Mouse (Mus musculus) regulatory T cell (primary cell): ENCODE measurements around the gene Usp35.

Experiments
- in situ Hi-C: fragments of 300-600 bp; cut with MboI, MseI; formaldehyde crosslinking; loops from one replicate; pipeline ENCODE4 v1.15.1; 2025; ENCODE audit warnings: high pct_unique_total_duplicates

Gene Usp35

DNA sequence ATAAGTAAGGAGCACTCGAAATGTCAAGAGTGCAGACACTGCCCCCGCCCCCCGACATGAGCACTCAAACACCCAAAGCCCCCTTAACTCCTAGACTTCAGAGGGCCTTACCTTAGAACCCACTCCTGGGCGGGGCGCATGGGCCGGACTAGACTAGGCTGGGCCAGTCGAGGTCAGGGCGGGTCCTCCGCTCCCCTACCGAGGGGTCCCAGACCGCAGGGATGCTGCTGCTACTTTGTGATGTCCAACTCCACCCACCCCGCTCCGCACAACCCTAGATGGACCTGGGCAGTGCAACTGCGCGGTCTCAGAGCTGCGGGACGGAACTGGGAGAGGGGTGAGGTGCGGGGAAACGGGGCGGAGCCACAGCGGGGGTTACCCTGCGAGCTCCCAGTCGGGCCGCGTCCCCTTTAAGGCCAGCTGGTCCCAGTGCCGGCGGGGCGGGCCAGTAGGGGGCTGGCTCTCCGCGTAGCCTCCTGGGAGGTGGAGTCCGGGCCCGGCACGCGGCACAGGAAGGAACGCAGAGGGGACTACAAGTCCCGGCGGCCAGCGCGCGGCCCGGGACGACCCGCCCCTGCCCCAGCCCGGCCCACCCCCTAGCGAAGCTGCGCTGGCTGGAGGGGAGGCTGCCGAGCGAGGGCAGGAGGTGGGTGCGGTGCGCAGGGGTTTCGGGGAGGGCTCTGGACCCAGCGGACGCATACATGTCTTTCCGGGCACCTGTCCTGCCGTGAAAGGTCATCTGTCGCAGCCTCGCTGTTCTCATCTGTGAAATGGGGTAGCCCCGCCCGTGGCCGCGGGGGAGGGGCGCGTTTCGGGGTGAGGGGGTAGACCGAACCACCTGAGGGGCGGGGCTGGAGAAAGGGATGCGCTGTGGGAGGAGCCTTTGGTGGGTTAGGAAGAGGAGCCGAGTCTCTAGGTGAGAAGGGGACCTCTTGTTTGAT is at the start of gene Usp35, which contains the start of gene Kctd21:
TSS of gene Usp35 (minus strand) at position 295 of the 941 bp plus-strand sequence.
TSS of gene Kctd21 (plus strand) at position 602 of the 941 bp plus-strand sequence.
- in situ Hi-C loops = no loop called here

DNA sequence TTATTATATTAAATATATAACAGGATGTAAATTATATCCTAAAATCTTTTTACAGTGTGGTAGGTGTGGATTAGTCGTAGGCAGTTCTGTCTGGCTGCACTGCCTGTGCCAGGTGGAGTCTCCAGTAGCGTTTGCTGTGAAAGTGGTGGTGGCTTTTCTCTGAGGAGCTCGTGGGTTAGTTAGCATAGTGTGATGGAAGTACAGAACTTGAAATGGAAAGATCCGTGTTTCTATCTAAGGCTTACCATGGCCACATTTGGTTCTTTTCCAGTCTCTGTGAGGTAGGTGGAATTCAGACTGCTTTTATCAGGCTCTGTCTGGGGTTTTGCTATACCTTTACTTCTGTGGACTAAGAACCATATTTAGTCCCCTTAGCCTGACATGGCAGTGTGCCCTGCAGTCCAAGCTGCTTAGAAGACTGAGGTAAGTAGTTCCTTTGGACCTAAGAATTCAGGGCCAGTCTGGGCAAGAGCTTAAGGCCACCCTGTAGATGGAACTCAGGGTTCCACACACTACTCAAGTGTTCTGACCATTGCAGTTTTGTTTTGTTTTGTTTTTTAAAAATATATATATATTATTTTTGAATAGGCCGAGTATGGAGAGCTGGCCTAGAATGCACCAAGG is 48.8 kb upstream of the Usp35 start:
- in situ Hi-C loops = no loop called here

DNA sequence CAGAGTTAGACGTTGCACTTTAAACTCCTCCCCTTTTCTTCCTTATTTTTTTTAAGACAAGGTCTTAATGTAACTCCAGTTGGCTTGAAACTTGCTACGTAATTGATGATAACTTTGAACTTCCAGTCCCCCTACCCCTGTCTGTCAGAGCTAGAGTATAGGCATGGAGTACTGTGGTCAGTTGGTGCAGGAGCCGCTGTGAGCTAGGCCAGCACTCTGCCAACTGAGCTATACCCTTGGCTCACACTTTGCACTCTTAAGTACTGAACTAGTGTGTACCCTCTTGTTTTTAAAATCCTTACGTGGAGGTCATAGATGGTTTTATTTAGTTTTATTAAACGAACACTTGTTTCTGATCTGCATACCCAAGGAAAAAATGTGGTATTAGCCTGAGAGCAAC is 47.5 kb upstream of the Usp35 start:
- in situ Hi-C loops = no loop called here

DNA sequence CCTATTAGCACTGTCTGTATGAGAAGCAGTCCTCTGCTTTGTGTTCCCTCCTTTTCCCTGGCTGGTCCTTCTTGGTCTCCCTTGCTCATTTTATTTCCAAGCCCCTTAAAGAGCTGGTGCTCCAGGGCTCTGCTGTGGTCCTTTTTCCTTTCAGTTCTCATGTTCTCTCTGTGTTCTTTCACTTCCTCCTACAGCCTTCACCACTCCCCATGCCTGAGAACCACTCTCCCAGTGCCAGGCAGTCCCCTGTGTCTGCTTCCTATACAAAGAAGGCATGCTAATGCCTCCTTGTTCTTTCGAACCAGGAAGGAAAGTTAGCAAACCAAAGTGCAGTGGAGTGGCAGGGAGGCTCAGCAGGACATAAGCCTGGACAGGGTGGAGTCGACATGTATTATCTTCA is 44.1 kb upstream of the Usp35 start:
- in situ Hi-C loops = no loop called here

DNA sequence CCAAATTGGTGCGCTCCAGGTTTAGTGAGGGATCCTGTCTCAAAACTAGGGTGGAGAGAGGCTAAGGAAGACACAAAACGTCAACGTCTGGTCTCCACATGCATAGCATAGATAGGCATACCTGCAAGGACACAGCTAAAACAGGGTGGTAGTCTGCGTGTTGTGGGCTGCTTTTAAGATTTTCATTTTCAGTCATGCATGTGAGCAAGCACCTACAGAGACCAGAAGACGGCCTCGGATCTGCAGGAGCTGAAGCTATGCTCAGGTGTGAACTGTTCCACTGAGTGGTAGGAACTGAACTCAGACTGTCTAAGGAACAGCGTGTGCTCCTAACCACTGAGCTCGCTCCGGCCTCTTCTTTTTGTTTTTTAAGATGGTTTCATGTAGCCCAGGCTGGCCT is 43.3 kb upstream of the Usp35 start:
- in situ Hi-C loops = no loop called here

DNA sequence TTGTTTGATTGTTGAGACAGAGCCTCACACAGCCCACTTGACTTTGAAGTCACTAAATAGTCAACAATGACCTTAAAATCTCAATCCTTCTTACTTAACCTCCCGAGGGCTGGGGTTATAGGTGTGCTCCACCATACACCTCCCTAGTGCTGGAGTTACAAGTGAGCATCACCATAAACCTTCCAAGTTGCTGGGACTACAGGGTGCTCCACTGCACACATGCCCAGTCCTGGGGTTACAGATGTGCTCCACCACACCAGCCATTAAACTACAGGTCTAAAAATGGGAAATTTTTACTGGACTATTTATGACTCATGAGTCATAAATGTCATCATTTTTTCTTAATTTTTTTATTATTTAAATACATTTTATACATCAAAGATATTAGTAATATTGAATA is 34.1 kb upstream of the Usp35 start:
- in situ Hi-C loops = no loop called here

DNA sequence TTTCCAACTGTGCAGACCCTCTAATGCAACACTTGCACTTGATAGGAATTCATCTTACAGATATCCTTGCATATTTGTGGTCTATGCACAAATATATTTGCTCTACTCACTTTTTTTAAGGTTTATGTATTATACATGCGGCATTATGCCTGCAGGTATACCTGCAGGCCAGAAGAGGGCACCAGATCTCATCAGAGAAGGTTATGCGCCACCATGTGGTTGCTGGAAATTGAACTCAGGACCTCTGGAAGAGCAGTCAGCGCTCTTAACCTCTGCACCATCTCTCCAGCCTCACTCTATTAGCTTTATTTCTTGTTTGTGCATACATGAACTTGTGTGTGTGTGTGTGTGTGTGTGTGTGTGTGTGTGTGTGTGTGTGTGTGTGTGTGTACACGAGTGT is 29.6 kb upstream of the Usp35 start:
- in situ Hi-C loops = no loop called here

DNA sequence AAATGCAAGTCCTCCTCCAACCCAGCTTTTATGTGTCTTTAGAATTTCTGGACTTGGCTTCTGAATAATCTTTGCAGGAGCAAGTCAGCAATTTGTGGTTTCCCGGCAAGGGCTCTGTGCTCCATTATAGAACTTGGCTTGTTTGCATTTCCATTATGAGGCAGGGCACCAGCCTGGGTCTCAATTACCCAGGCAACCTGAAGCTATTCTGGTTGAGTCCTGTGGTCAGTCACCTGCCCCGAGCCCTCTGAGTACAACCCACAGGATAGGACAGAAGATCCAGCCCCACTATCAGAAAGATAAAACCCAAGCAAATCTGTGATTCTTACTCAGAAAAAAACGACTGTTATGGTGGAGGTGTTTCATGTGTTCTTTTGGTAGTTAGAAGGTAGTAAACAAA is 29.1 kb upstream of the Usp35 start:
- in situ Hi-C loops = no loop called here

DNA sequence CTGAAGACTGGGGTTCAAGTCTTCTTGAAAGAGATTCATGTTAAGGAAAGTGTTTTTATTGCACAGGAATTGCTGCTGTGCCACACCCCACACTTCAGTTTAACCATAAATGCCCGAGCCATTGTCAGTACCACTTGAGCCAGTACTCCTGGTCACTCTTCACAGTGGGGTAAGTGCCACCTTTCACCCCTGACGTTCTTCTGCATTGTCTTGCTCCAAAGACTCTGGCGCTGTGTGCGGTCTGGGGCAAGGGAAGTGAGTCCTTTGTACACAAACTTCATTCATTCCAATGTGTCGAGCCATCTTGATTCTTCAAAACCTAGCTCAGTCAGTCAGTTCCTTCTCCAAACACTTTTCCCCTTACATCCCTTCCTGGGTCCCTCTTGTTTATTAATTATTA is 28.3 kb upstream of the Usp35 start:
- in situ Hi-C loops = no loop called here

DNA sequence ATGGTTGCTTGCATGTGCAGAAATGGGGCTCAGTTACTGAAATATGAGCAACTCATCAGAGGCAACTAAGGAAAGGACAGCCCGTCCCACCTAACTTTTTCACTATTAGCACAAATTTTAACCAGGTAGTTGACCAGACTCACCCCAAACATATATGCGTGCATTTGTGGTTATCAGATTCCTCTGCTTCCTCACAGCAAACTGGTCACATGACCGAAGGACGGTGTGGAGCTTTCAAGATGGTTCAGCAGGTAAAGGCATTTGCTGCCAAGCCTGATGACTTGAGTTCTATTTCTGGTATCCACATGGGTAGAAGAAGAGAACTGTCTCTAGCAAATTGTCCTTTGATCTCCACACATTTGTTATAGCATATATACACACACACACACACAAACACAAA is 26.5 kb upstream of the Usp35 start:
- in situ Hi-C loops = no loop called here

DNA sequence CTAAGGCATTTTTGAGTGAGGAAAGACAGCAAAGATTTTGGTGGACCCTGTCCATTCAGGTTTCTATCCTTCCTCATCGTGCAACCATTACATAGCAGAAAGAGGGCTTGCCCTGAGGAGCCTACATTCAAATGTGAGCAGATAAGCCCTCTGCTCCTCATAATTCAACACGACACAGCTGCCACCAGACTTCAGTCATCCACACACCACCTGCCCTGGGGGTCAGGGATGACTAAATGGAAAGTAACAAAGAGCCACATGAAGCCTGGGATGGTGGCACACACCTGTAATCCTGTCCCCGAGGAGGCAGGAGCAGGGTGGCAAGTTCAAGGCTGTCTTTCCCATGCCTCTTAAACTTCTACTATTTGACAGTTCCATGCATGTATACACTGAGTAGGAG is 26.0 kb upstream of the Usp35 start:
- in situ Hi-C loops = no loop called here

DNA sequence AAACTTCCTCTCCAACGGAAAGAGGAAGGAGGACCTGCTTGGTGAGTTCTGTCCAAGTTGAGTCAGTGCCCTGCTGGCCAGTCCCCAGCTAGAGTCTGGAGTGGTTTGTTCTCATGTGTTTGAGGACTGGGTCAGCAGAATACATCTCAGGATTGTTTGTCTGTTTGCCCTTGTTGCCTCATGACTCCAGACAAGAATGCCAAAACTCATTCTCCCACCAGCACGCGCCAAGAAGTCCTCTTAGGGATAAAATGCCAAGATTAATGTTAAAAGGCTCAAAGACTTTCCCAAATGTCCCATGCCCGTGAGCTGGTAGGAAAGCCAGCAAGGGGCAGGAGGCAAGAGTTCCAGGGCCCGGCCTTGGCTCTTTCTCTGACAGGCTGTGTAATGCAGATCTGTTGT is 25.1 kb upstream of the Usp35 start:
- in situ Hi-C loops = no loop called here

DNA sequence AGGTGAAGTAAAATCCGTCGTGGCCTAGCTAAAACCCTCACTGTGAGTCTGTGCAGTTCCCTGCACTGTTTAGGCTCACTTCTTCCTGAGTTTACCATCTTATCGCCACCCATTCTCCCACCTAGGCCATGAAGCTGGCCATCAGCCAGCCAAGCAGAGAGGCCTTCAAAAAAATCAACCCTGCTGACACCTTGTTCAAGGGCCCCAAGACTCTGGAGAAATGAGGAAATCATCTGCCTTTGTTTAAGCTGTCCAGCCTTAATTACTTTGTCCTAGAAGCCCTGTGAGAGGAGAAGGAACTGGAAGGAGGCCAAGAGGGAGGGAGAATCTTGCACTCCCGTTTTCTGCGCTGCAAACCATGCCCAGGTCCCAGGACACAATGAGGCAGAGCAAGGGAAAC is 24.4 kb upstream of the Usp35 start:
- in situ Hi-C loops = no loop called here

DNA sequence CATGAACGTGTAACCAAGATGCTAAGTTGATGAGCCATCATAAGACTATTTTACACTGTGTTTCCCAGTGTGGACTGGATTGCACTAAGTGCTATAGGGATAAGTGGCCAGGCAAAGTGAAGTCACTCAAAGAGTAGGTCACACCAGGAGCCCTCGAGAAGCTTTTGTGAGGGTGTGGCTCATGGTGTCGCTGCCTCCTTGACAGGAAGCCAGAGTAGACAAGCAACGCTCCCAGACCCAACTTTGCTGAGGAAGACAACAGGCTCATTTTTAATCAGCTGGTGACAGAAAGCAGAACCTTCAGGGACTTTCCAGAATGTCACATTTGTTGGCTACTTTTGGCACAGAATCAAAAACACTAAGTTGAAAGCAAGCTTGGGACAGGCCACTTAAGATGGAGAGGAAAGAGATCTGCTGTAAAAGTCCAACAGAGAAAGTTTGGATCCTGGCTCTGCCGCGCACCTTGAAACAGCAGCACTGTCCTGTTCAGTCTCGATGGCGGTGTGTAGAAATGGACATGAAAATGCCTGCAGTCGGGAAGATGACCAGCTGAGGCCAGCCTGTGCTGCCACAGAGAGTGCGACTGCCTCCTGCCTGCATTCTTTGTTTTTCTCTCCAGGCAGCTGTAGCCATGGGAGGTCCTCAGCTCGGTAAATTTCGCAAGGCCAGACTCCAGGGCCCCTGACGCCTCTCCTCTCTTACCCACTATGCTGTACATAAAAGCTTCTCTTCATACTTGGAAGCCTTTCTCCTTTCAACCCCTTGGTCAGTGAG is 23.4 kb upstream of the Usp35 start:
- in situ Hi-C loops = no loop called here

DNA sequence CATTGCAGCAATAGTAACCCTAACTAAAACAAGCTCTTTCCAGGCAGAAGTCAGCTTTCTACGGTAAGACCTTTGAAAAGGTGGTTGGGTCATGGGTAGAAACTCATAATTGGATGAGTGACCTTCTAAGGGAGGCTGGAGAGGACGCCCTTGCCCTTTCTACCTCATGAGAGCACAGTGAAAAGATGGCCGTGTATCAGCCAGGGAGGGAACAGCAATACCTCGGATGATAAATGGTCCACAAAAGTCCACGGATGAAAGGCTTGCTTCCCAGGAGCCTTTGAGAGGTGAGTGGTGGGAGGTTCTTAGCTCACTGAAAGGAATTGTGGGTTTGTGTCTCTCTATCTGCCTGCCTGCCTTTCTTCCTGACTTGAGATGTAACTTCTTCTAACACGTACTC is 21.5 kb upstream of the Usp35 start:
- in situ Hi-C loops = no loop called here

DNA sequence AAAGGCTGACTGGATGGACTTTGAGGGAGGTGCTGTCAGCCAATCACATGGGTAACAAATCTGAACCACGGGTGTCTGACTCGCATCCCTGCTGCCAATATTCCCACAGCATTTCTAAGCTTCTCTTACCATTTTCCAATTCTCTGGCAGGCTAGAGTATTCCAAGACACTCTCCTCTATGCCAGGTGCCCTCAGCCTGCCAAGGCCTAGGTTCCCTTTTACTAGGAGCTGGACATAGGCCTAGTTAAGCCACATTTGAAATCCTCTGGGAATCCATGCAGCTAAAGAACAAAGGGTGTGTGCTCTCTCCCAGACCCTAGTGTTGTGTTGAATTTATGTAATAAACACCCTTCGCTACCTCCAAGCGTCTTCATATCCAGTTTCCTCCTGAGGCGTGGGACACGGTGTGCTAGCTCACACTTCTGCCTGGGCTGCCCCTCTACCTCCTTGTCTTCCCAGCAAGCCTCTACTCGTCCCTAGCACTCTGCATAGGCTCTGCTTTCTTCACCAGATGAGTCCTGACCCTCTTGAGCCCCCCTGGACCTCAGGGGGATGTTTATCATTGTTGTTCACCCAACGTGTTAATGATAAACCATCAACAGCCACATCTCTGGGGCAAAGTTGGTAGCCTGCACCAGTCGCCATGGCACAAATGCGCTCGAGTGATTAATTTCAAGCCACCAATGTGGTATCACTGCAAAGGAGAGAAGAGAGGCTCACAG is 20.1 kb upstream of the Usp35 start:
- in situ Hi-C loops = no loop called here

DNA sequence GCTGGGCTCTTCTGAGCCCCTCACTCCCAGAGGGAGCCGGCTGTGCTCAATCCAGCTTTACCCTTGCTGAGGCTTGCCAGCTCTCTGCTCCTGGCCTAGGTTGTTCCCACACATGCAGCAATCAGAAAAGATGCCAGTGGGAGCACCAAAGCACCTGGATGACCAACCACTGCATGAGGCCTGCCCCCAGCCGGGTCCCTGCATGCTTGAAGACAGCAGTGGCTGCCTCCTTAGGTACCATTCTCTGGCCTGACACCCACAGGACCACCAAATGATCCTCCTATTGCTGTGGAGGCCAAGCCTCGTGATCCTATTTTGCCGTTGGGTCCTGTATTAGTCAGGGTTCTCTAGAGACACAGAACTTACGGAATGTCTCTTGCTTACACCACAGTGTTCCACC is 19.1 kb upstream of the Usp35 start:
- in situ Hi-C loops = no loop called here

DNA sequence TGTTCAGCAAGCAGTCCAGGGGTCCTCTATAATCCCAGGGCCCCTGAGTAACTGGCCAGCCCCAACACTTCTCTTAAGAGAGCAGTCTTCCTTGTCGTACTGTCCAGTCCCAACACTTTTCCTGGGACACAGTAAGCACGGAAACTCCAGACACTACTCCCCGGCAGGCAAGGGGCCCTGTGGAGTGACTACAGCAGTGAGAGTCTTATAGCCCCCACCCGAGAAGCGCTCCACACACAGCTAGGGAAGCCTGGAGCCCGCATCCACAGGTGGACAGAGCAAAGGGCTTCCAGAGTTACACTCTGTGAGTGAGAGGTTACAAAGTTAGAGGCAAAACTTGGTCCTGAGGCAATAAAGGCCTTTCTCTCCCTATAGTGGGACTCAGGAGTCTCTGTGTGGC is 17.6 kb upstream of the Usp35 start:
- in situ Hi-C loops = no loop called here

DNA sequence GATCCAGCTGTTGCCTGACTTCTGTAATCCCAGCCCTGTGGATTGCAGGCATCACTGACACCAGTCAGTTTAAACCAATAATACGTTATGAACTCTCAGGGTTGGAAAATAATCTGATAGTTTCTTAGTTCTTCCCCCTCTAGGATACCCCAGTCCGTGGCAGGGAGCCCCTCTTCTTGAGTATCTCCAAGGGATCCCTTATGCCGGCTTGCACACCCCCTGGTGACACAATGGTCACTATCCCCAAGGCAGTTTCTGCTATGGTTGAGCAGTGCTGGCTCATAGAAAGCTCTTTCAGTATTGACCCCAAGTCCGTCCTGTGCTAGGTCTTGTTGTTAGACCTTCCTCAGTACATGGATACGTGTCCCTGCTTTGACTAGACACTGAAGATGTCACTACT is 17.0 kb upstream of the Usp35 start:
- in situ Hi-C loops = no loop called here

DNA sequence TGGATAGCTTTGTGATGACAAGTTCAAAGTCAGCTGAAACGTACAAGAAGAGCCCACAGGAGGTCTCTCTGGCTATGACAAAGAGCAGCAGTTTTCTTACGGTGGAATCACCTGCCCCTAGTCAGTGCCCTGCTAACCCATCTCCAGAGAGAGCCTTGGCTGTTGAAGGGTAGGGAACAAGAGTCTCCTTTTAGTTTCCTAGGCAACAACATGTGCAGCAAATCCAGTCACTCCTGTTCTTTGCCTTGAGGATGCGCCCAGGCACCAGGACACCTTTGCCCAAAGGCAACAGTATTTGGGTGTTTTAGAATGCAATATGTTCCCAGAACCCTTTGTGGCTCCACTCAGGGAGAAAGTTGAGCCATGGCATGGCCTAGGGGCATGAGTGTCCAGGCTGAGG is 16.5 kb upstream of the Usp35 start:
- in situ Hi-C loops = no loop called here

DNA sequence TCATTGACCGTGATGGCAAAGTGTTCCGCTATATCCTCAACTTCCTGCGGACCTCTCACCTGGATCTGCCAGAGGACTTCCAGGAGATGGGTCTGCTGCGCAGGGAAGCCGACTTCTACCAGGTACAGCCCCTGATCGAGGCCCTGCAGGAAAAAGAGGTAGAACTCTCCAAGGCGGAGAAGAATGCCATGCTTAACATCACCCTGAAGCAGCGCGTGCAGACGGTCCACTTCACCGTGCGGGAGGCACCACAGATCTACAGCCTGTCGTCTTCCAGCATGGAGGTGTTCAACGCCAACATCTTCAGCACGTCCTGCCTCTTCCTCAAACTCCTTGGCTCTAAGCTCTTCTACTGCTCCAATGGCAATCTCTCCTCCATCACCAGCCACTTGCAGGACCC is 15.6 kb upstream of the Usp35 start:
- in situ Hi-C loops = no loop called here

DNA sequence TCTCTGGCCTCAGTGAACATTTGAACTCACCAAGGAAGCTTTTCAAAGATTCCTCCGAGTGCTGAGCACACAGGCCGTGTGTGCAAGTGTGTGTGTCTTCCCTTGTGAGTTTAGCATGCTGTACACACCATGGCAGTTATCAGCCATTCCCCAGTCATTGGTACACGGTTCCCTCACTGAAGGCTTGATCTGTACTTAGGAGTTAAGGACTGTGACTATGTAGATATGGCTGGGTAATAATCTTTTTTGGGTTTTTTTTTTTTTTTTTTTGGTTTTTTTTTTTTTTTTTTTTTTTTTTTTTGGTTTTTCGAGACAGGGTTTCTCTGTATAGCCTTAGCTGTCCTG is 15.0 kb upstream of the Usp35 start:
- in situ Hi-C loops = no loop called here
